In the genomic region with DNA sequence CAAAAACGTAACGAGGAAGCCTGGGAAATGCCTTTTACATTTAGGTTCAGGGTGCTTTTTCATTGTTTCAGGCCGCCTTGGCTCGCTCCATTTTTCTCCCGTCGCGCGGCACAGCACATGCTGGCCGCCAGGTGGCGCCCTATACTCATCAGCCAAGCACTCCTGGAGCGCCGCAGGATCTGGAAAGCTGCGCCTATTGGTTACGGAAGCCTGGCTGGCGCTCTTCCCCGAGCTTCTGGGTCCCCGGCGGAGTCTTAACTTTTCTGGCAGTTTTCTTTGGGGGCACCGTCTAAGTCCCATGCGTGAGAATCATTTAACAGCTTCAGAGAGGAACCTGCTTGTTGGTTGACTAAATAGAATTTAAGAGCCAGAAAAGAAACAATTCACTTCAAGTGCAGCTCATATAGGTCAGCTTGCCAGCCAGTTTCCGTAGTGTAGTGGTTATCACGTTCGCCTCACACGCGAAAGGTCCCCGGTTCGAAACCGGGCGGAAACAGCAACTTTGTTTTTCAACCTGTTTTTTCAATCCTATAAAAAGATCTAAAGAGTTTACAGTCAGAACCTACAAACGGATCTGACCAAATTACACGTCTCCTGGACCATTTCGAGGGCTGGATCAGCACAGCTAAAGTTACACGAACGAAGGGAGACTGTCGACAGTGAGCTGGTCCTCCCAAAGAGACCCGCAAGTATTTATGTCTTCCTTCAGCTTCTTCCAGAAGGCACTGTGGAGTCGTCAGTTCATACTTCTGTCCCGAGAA, we compare ENCODE assay signal across 8 mouse cellular contexts. TPM values are rescaled to one million over a fixed set of nuclear protein-coding genes. Genes with fewer than 3 reads are reported as not detected.
DNase-seq lines count a peak whose midpoint lies in the region; ATAC-seq and TF ChIP-seq lines count a peak whose summit lies in the region.

No protein-coding gene starts in this region.

- peak; percentile 80 for DNase-seq in G1E (ENCODE audit: low spot score)
- peak; percentile 89 to 98 for DNase-seq in cerebellum, adult 18-20 months
- peak; percentile 93 to 96 for DNase-seq in heart, postnatal 36 days
- DNase-seq in layer of hippocampus, adult 18-20 months (ENCODE audit: low spot score in 2 of 2) = peak; percentile 93 to 99
- peak; percentile 90 to 91 for DNase-seq in lung, adult 18-20 months

- H3K27ac ChIP-seq in forebrain, embryonic 16.5 days (ENCODE audit: low read length) = peak overlapping the region; percentile 80
- H3K27ac ChIP-seq in neural tube, embryonic 14.5 days (ENCODE audit: low read depth, low read length) = peak overlapping the region; percentile 84
- H3K27ac ChIP-seq in testis, adult 2 months (ENCODE audit: control insufficient read depth, insufficient read depth, low read depth, low read length) = peak overlapping the region; percentile 74

- H3K9me3 ChIP-seq in G1E (replicated peaks) = no peaks in the 10 kb centered on the region
- no peaks in the 10 kb centered on the region for H3K9me3 ChIP-seq in forebrain, embryonic 16.5 days (ENCODE audit: control insufficient read depth, low read length)
- no peaks in the 10 kb centered on the region for H3K9me3 ChIP-seq in neural tube, embryonic 14.5 days (ENCODE audit: control insufficient read depth, low read length)

- peaks cover 41% of the 10 kb centered on the region for H3K4me1 ChIP-seq in G1E (ENCODE audit: insufficient read depth, low read depth, low read length)
- peaks cover 19% of the 10 kb centered on the region for H3K4me1 ChIP-seq in forebrain, embryonic 16.5 days (replicated peaks; ENCODE audit: control insufficient read depth, insufficient read depth, low read length)
- H3K4me1 ChIP-seq in neural tube, embryonic 14.5 days (ENCODE audit: control insufficient read depth, insufficient read depth, low read length) = 0 out of 2 replicates have a peak, but pooled peaks cover 11% of the 10 kb centered on the region
- H3K4me1 ChIP-seq in testis, adult 2 months (ENCODE audit: control insufficient read depth, insufficient read depth, low read length) = peaks cover 2% of the 10 kb centered on the region

- peak; percentile 83 for TF ChIP-seq CTCF in G1E (IDR thresholded peaks at IDR 0.05; ENCODE audit: low read depth, low read length)
- TF ChIP-seq CTCF in testis, adult 2 months (IDR thresholded peaks at IDR 0.05; ENCODE audit: control insufficient read depth, insufficient read depth, insufficient replicate concordance, low read depth, low read length) = peak; percentile 94

- peak overlapping the region; percentile 90 for H3K4me2 ChIP-seq in forebrain, embryonic 16.5 days (ENCODE audit: low read length)
- H3K4me2 ChIP-seq in neural tube, embryonic 14.5 days (ENCODE audit: low read depth, low read length) = peak overlapping the region; percentile 73

- peak overlapping the region; percentile 72 for H3K9ac ChIP-seq in forebrain, embryonic 16.5 days (replicated peaks; ENCODE audit: low read depth, low read length)
- peak overlapping the region; percentile 41 for H3K9ac ChIP-seq in neural tube, embryonic 14.5 days (replicated peaks; ENCODE audit: low read depth, low read length)

- under 1% methylated on average over 38 of the region's 38 CpGs for WGBS in forebrain, embryonic 16.5 days
- under 1% methylated on average over 38 of the region's 38 CpGs for WGBS in neural tube, embryonic 14.5 days

- H3K36me3 ChIP-seq in G1E (replicated peaks) = no peaks in the 10 kb centered on the region
- no peaks in the 10 kb centered on the region for H3K36me3 ChIP-seq in forebrain, embryonic 16.5 days (ENCODE audit: control insufficient read depth, insufficient read depth)
- H3K36me3 ChIP-seq in neural tube, embryonic 14.5 days (ENCODE audit: control insufficient read depth, insufficient read depth, low read length) = no peaks in the 10 kb centered on the region
- H3K36me3 ChIP-seq in testis, adult 2 months (ENCODE audit: control insufficient read depth, insufficient read depth, low read length) = no peaks in the 10 kb centered on the region

- no peaks in the 10 kb centered on the region for H3K27me3 ChIP-seq in G1E (ENCODE audit: insufficient read depth, low read length)
- H3K27me3 ChIP-seq in forebrain, embryonic 16.5 days (replicated peaks; ENCODE audit: control insufficient read depth, insufficient read depth, low read length) = no peaks in the 10 kb centered on the region
- H3K27me3 ChIP-seq in neural tube, embryonic 14.5 days (ENCODE audit: control insufficient read depth, insufficient read depth, low read length) = no peaks in the 10 kb centered on the region
- no peaks in the 10 kb centered on the region for H3K27me3 ChIP-seq in testis, adult 2 months (ENCODE audit: control insufficient read depth, insufficient read depth, low read length)

- 0 out of 2 replicates have a peak, but pooled peaks have one; percentile 21 for TF ChIP-seq POLR2A in testis, adult 2 months (IDR thresholded peaks at IDR 0.05; ENCODE audit: control insufficient read depth, low read depth, low read length)

- peak overlapping the region; percentile 70 for H3K4me3 ChIP-seq in G1E (ENCODE audit: low read depth, low read length)
- H3K4me3 ChIP-seq in forebrain, embryonic 16.5 days (replicated peaks; ENCODE audit: low read length) = peak overlapping the region; percentile 75
- H3K4me3 ChIP-seq in neural tube, embryonic 14.5 days (ENCODE audit: low read depth, low read length) = peak overlapping the region; percentile 42
- H3K4me3 ChIP-seq in testis, adult 2 months (ENCODE audit: control insufficient read depth, low read depth, low read length) = peak overlapping the region; percentile 79

- ATAC-seq in G1E (ENCODE audit: extremely low read depth, insufficient number of reproducible peaks, low FRiP score, poor library complexity, severe bottlenecking) = peak; percentile 80
- peak; percentile 93 for ATAC-seq in forebrain, embryonic 16.5 days
- ATAC-seq in neural tube, embryonic 14.5 days (ENCODE audit: low read depth) = peak; percentile 93

- intact Hi-C loops in heart, postnatal 36 days (cut with DNase I) = loop anchor here (2.0 to 10.0 kb wide), 2 partner anchors 146 to 364 kb away; no protein-coding TSS in a partner anchor

RNA-seq across cellular contexts. Expression of a gene that starts 2.5 kb away (rescaled TPM):
- total RNA-seq in G1E (2014; fragmentation: Nextera tagmentation) = 10.0 and 11.9 TPM in 2 replicates
- 0.64 and 0.76 TPM in 2 replicates for total RNA-seq in G1E (2017)
- 0.81 and 1.0 TPM in 2 replicates for polyA plus RNA-seq in G1E (2012)
- 5.3 and 6.4 TPM in 2 replicates for polyA plus RNA-seq in forebrain, embryonic 16.5 days (2015; fragmentation: Nextera tagmentation; extraction: Ambion mirVana)
- 1 to 10 TPM in 1 of 2 experiments, under 1 TPM in 1; 0.69 to 1.2 TPM for total RNA-seq in heart, postnatal 36 days (2021)
- total RNA-seq in layer of hippocampus, adult 18-20 months (2021) = 1 to 10 TPM; 1.5 to 2.0 TPM
- 2.4 and 5.0 TPM in 2 replicates for polyA plus RNA-seq in neural tube, embryonic 14.5 days (2014; fragmentation: Nextera tagmentation; extraction: Ambion mirVana)
- 309 and 314 TPM in 2 replicates for polyA plus RNA-seq in testis, adult 2 months (2012; rRNA removed)

RNA-seq across cellular contexts. Expression of a gene that starts 39.2 kb away (rescaled TPM):
- total RNA-seq in G1E (2014; fragmentation: Nextera tagmentation) = 225 and 249 TPM in 2 replicates
- 40.5 and 45.0 TPM in 2 replicates for total RNA-seq in G1E (2017)
- polyA plus RNA-seq in G1E (2012) = 67.1 and 158 TPM in 2 replicates
- polyA plus RNA-seq in forebrain, embryonic 16.5 days (2015; fragmentation: Nextera tagmentation; extraction: Ambion mirVana) = 206 and 226 TPM in 2 replicates
- 1,000 to 10,000 TPM; 1,165 to 1,188 TPM for total RNA-seq in heart, postnatal 36 days (2021)
- total RNA-seq in layer of hippocampus, adult 18-20 months (2021) = 100 to 1,000 TPM; 181 to 187 TPM
- polyA plus RNA-seq in neural tube, embryonic 14.5 days (2014; fragmentation: Nextera tagmentation; extraction: Ambion mirVana) = 297 and 334 TPM in 2 replicates
- 85.3 and 105 TPM in 2 replicates for polyA plus RNA-seq in testis, adult 2 months (2012; rRNA removed)

RNA-seq across cellular contexts. Expression of a gene that starts 39.3 kb away (rescaled TPM):
- total RNA-seq in G1E (2014; fragmentation: Nextera tagmentation) (not detected in 2 replicates), G1E (2017) (not detected in 2 replicates)
- 0.29 TPM in 1 of 2 replicates, not detected in the other for polyA plus RNA-seq in G1E (2012)
- polyA plus RNA-seq in forebrain, embryonic 16.5 days (2015; fragmentation: Nextera tagmentation; extraction: Ambion mirVana) = not detected in 2 replicates
- total RNA-seq in heart, postnatal 36 days (2021) = under 1 TPM in 1 of 2 experiments, not detected in 1; 0.44 TPM
- not detected for total RNA-seq in layer of hippocampus, adult 18-20 months (2021)
- polyA plus RNA-seq in neural tube, embryonic 14.5 days (2014; fragmentation: Nextera tagmentation; extraction: Ambion mirVana) = 11.8 TPM in 1 of 2 replicates, not detected in the other
- 2.8 and 3.0 TPM in 2 replicates for polyA plus RNA-seq in testis, adult 2 months (2012; rRNA removed)

RNA-seq across cellular contexts. Expression of a gene that starts 46.5 kb away (rescaled TPM):
- total RNA-seq in G1E (2014; fragmentation: Nextera tagmentation) = 7.3 and 9.3 TPM in 2 replicates
- total RNA-seq in G1E (2017) = 99.6 and 123 TPM in 2 replicates
- polyA plus RNA-seq in G1E (2012) = 0.91 and 1.5 TPM in 2 replicates
- polyA plus RNA-seq in forebrain, embryonic 16.5 days (2015; fragmentation: Nextera tagmentation; extraction: Ambion mirVana) = 6.7 and 7.6 TPM in 2 replicates
- 10 to 100 TPM; 13.7 to 18.6 TPM for total RNA-seq in heart, postnatal 36 days (2021)
- total RNA-seq in layer of hippocampus, adult 18-20 months (2021) = 10 to 100 TPM in 1 of 2 experiments, 1 to 10 TPM in 1; 9.9 to 12.5 TPM
- polyA plus RNA-seq in neural tube, embryonic 14.5 days (2014; fragmentation: Nextera tagmentation; extraction: Ambion mirVana) = 5.5 and 8.8 TPM in 2 replicates
- 30.9 and 52.1 TPM in 2 replicates for polyA plus RNA-seq in testis, adult 2 months (2012; rRNA removed)

Comparison
In these comparisons a context has a peak if more than half of its experiments do, and no peak if none do; other contexts are left out.
1. Peak in every context shown above with its lines: DNase-seq, ATAC-seq, H3K4me3 ChIP-seq and H3K27ac ChIP-seq.
2. RNA of a gene that starts 2.5 kb away (polyA plus RNA-seq): 309 to 314 TPM in testis, adult 2 months; 5.3 to 6.4 TPM in forebrain, embryonic 16.5 days, 2.4 to 5.0 TPM in neural tube, embryonic 14.5 days and 0.81 to 1.0 TPM in G1E; every median in the first group is over 10 times any median in the second.